Mouse (Mus musculus): ENCODE measurements around the gene Pou3f1. TPM values are rescaled to one million over a fixed set of nuclear protein-coding genes. Genes with fewer than 3 reads are reported as not detected.

The Pou3f1 gene
- polyA plus RNA-seq, 1 experiment from 2014 or later = not detected

GRCm38 (mm10) chr4:124685453-124685852 is 28.8 kb downstream of the Pou3f1 start:
- TF ChIP-seq CTCF (IDR thresholded peaks at IDR 0.05; ENCODE audit: low read depth) = no peak
- no peak for TF ChIP-seq EP300 (IDR thresholded peaks at IDR 0.05; ENCODE audit: low read depth)
- no peaks in the 10 kb centered on the region for H3K4me1 ChIP-seq (ENCODE audit: insufficient read depth)
- no peaks in the 10 kb centered on the region for H3K27me3 ChIP-seq (ENCODE audit: insufficient read depth, low read length)
- no peaks in the 10 kb centered on the region for H3K9me3 ChIP-seq (ENCODE audit: low read length)
- ATAC-seq (no peak), DNase-seq (no peak)
- WGBS (ENCODE audit: insufficient replicate concordance) = 74% methylated on average over 8 of the region's 8 CpGs
- no peak overlapping the region for H3K4me2 ChIP-seq (ENCODE audit: low read depth, low read length)
- no peak overlapping the region for H3K4me3 ChIP-seq (ENCODE audit: low read depth, low read length)
- H3K27ac ChIP-seq (ENCODE audit: low read depth) = no peak overlapping the region
- H3K9ac ChIP-seq (replicated peaks) = no peak overlapping the region
- peaks cover 35% of the 10 kb centered on the region for H3K36me3 ChIP-seq (replicated peaks; ENCODE audit: insufficient read depth, low read length)

GRCm38 (mm10) chr4:124685897-124686402 is 29.3 kb downstream of the Pou3f1 start:
- DNase-seq = no peak
- Histone ChIP-seq H3K4me1 (ENCODE audit: insufficient read depth) (peaks cover 3% of the 10 kb centered on the region), H3K4me3 (ENCODE audit: low read depth, low read length) (no peak overlapping the region), H3K9ac (replicated peaks) (no peak overlapping the region), H3K9me3 (ENCODE audit: low read length) (no peaks in the 10 kb centered on the region), H3K27me3 (ENCODE audit: insufficient read depth, low read length) (no peaks in the 10 kb centered on the region), H3K4me2 (ENCODE audit: low read depth, low read length) (no peak overlapping the region), H3K27ac (ENCODE audit: low read depth) (no peak overlapping the region), H3K36me3 (replicated peaks; ENCODE audit: insufficient read depth, low read length) (peaks cover 31% of the 10 kb centered on the region)
- no peak for TF ChIP-seq EP300 (IDR thresholded peaks at IDR 0.05; ENCODE audit: low read depth)
- no peak for TF ChIP-seq CTCF (IDR thresholded peaks at IDR 0.05; ENCODE audit: low read depth)
- WGBS (ENCODE audit: insufficient replicate concordance) = 73% methylated on average over 8 of the region's 8 CpGs
- ATAC-seq = no peak

- H3K27ac ChIP-seq (ENCODE audit: low read depth) = peak overlapping the region; percentile 2; the same call in 1 of the 2 replicates
- 63% methylated on average over 8 of the region's 8 CpGs for WGBS (ENCODE audit: insufficient replicate concordance)
Measured at GRCm38 (mm10) chr4:124691455-124691854, 34.8 kb downstream of the Pou3f1 start.

GRCm38 (mm10) chr4:124692416-124692861 is 35.8 kb downstream of the Pou3f1 start:
- no peaks in the 10 kb centered on the region for H3K9me3 ChIP-seq (ENCODE audit: low read length)
- 59% methylated on average over 3 of the region's 3 CpGs for WGBS (ENCODE audit: insufficient replicate concordance)
- peak overlapping the region; percentile 83 for H3K4me3 ChIP-seq (ENCODE audit: low read depth, low read length)
- TF ChIP-seq EP300 (IDR thresholded peaks at IDR 0.05; ENCODE audit: low read depth) (no peak), CTCF (IDR thresholded peaks at IDR 0.05; ENCODE audit: low read depth) (no peak)
- DNase-seq (no peak), ATAC-seq (no peak)
- peak overlapping the region; percentile 84 for H3K4me2 ChIP-seq (ENCODE audit: low read depth, low read length)
- H3K36me3 ChIP-seq (replicated peaks; ENCODE audit: insufficient read depth, low read length) = 0 out of 2 replicates have a peak, but pooled peaks cover 3% of the 10 kb centered on the region
- no peaks in the 10 kb centered on the region for H3K27me3 ChIP-seq (ENCODE audit: insufficient read depth, low read length)
- H3K9ac ChIP-seq (replicated peaks) = peak overlapping the region; percentile 86
- H3K27ac ChIP-seq (ENCODE audit: low read depth) = peak overlapping the region; percentile 60; the same call in 1 of the 2 replicates
- H3K4me1 ChIP-seq (ENCODE audit: insufficient read depth) = peaks cover 26% of the 10 kb centered on the region

More at GRCm38 (mm10) chr4:124691455-124691854, 34.8 kb downstream of the Pou3f1 start:
- TF ChIP-seq CTCF (IDR thresholded peaks at IDR 0.05; ENCODE audit: low read depth) (no peak), EP300 (IDR thresholded peaks at IDR 0.05; ENCODE audit: low read depth) (no peak)
- peaks cover 26% of the 10 kb centered on the region for H3K4me1 ChIP-seq (ENCODE audit: insufficient read depth)
- peak overlapping the region; percentile 15; the same call in 1 of the 2 replicates for H3K4me2 ChIP-seq (ENCODE audit: low read depth, low read length)
- no peaks in the 10 kb centered on the region for H3K9me3 ChIP-seq (ENCODE audit: low read length)
- DNase-seq (no peak), ATAC-seq (no peak)
- 0 out of 2 replicates have a peak overlapping the region, but pooled peaks have one; percentile 16 for H3K9ac ChIP-seq (replicated peaks)
- no peak overlapping the region for H3K4me3 ChIP-seq (ENCODE audit: low read depth, low read length)
- H3K27me3 ChIP-seq (ENCODE audit: insufficient read depth, low read length) = no peaks in the 10 kb centered on the region
- H3K36me3 ChIP-seq (replicated peaks; ENCODE audit: insufficient read depth, low read length) = 0 out of 2 replicates have a peak, but pooled peaks cover 3% of the 10 kb centered on the region

GRCm38 (mm10) chr4:124693135-124693894 is 36.7 kb downstream of the Pou3f1 start, which contains the start of gene Utp11:
Utp11 (minus strand) TSS chr4:124693600.
- Histone ChIP-seq H3K27ac (ENCODE audit: low read depth) (peak within 1 kb of the TSS; percentile 60), H3K27me3 (ENCODE audit: insufficient read depth, low read length) (no peaks in the 10 kb centered on the region), H3K4me2 (ENCODE audit: low read depth, low read length) (peak within 1 kb of the TSS; percentile 84), H3K9ac (replicated peaks) (peak within 1 kb of the TSS; percentile 86), H3K4me1 (ENCODE audit: insufficient read depth) (peaks cover 26% of the 10 kb centered on the region), H3K4me3 (ENCODE audit: low read depth, low read length) (peak within 1 kb of the TSS; percentile 83), H3K9me3 (ENCODE audit: low read length) (no peaks in the 10 kb centered on the region), H3K36me3 (replicated peaks; ENCODE audit: insufficient read depth, low read length) (no peaks in the 10 kb centered on the region)
- WGBS (ENCODE audit: insufficient replicate concordance) = 1% methylated on average over 43 of the region's 43 CpGs
- ATAC-seq (peak; percentile 97), DNase-seq (peak; percentile 88)
- TF ChIP-seq EP300 (IDR thresholded peaks at IDR 0.05; ENCODE audit: low read depth) (no peak), CTCF (IDR thresholded peaks at IDR 0.05; ENCODE audit: low read depth) (no peak)

- TF ChIP-seq EP300 (IDR thresholded peaks at IDR 0.05; ENCODE audit: low read depth) = no peak
- TF ChIP-seq CTCF (IDR thresholded peaks at IDR 0.05; ENCODE audit: low read depth) = no peak
- H3K4me3 ChIP-seq (ENCODE audit: low read depth, low read length) = no peak overlapping the region
- 93% methylated on average over 2 of the region's 2 CpGs for WGBS (ENCODE audit: insufficient replicate concordance)
- no peaks in the 10 kb centered on the region for H3K27me3 ChIP-seq (ENCODE audit: insufficient read depth, low read length)
- ATAC-seq (no peak), DNase-seq (no peak)
- H3K4me2 ChIP-seq (ENCODE audit: low read depth, low read length) = no peak overlapping the region
- H3K36me3 ChIP-seq (replicated peaks; ENCODE audit: insufficient read depth, low read length) = no peaks in the 10 kb centered on the region
- peaks cover 26% of the 10 kb centered on the region for H3K4me1 ChIP-seq (ENCODE audit: insufficient read depth)
- no peak overlapping the region for H3K9ac ChIP-seq (replicated peaks)
- no peaks in the 10 kb centered on the region for H3K9me3 ChIP-seq (ENCODE audit: low read length)
- no peak overlapping the region for H3K27ac ChIP-seq (ENCODE audit: low read depth)
Measured at GRCm38 (mm10) chr4:124694572-124694971, 38.0 kb downstream of the Pou3f1 start.

Measured in liver, postnatal 0 days (tissue).